Mouse (Mus musculus) G1E (cell line): ENCODE data around the gene Olfr1499.

Source experiments
- CTCF ChIP-seq: IDR thresholded peaks from 2 replicates; pipeline ENCODE4 v1.5.1; 2012; ENCODE audit warnings: low read depth, low read length, inconsistent platforms, mixed read lengths
- GATA1 ChIP-seq: IDR thresholded peaks from 2 replicates; pipeline ENCODE4 v1.6.1; 2012; ENCODE audit warnings: borderline replicate concordance, low read length, inconsistent platforms, mixed read lengths
- GATA2 ChIP-seq: IDR thresholded peaks from 2 replicates; pipeline ENCODE4 v1.6.1; 2012; ENCODE audit warnings: low read depth, low read length, inconsistent platforms, borderline replicate concordance

GRCm38 (mm10) chr19:13818827-13819226, 420 bp downstream of the Olfr1499 start:
- TF ChIP-seq CTCF (no peak), GATA1 (no peak), GATA2 (no peak)
